Mouse (Mus musculus) limb, embryonic 13.5 days (tissue): Measurements from ENCODE around the gene Lrrk2. TPM values are rescaled to one million over a fixed set of nuclear protein-coding genes. Genes with fewer than 3 reads are reported as not detected.
A peak's percentile ranks its signal among the peaks of the same experiment; 100 is the strongest.

Source experiments
- ATAC-seq: fragments of 200-750 bp; cut with Nextera tagmentation; 2 replicates; pipeline ENCODE4 v1.8.0; 2017; ENCODE audit warnings: low read depth, moderate number of reproducible peaks, moderate TSS enrichment; ENCODE audit not compliant: low FRiP score
- H3K27ac ChIP-seq: fragments of 300-500 bp; sonication (generic); 2 replicates; pipeline ENCODE4 v1.5.1; 2015; ENCODE audit warnings: inconsistent platforms, mild to moderate bottlenecking, moderate library complexity
- H3K27me3 ChIP-seq: fragments of 300-500 bp; sonication (generic); 2 replicates; pipeline ENCODE4 v1.6.1; 2015; ENCODE audit warnings: mild to moderate bottlenecking, inconsistent platforms
- H3K36me3 ChIP-seq: fragments of 300-500 bp; sonication (generic); 2 replicates; pipeline ENCODE4 v1.6.1; 2015; ENCODE audit warnings: inconsistent platforms, mild to moderate bottlenecking, moderate library complexity
- H3K4me1 ChIP-seq: fragments of 300-500 bp; sonication (generic); 2 replicates; pipeline ENCODE4 v1.6.1; 2015; ENCODE audit warnings: inconsistent platforms
- H3K4me2 ChIP-seq: fragments of 300-500 bp; sonication (generic); replicated peaks from 2 replicates; pipeline ENCODE4 v1.6.1; 2015; ENCODE audit warnings: inconsistent platforms, mild to moderate bottlenecking, moderate library complexity
- H3K4me3 ChIP-seq: fragments of 300-500 bp; sonication (generic); 2 replicates; pipeline ENCODE4 v1.5.1; 2015; ENCODE audit warnings: moderate library complexity, mild to moderate bottlenecking, inconsistent platforms
- H3K9ac ChIP-seq: fragments of 300-500 bp; sonication (generic); 2 replicates; pipeline ENCODE4 v1.6.1; 2015; ENCODE audit warnings: mild to moderate bottlenecking, inconsistent platforms
- H3K9me3 ChIP-seq: fragments of 300-500 bp; sonication (generic); 2 replicates; pipeline ENCODE4 v1.6.1; 2016; ENCODE audit warnings: inconsistent platforms
- WGBS: fragments of 180-500 bp; shearing (Covaris S2); methylation state at CpG from one replicate; pipeline ENCODE4 v1.1.7; 2015; 5-methylcytosine and 5-hydroxymethylcytosine counted together
- polyA plus RNA-seq: library from polyadenylated mRNA; unstranded; fragments of >200 nt; fragmentation: Nextera tagmentation; extraction: Ambion mirVana; gene quantifications from 2 replicates; pipeline ENCODE4 v1.2.1, GENCODE M21; 2015

The Lrrk2 gene
- 5.8 and 6.2 TPM in 2 replicates for polyA plus RNA-seq

GRCm38 (mm10) chr15:91672645-91673568 lies at the start of gene Lrrk2:
Lrrk2 (plus strand) TSS chr15:91673175.
- Histone ChIP-seq H3K36me3 (no peaks in the 10 kb centered on the region), H3K4me1 (peaks cover 10% of the 10 kb centered on the region; the same call in 1 of the 2 replicates), H3K9me3 (no peaks in the 10 kb centered on the region), H3K4me2 (peak within 1 kb of the TSS; percentile 68), H3K9ac (peak within 1 kb of the TSS; percentile 71), H3K27me3 (no peaks in the 10 kb centered on the region), H3K27ac (peak within 1 kb of the TSS; percentile 82), H3K4me3 (peak within 1 kb of the TSS; percentile 61)
- peak; percentile 95 for ATAC-seq
- 1% methylated on average over 39 of the region's 40 CpGs for WGBS

DNA sequence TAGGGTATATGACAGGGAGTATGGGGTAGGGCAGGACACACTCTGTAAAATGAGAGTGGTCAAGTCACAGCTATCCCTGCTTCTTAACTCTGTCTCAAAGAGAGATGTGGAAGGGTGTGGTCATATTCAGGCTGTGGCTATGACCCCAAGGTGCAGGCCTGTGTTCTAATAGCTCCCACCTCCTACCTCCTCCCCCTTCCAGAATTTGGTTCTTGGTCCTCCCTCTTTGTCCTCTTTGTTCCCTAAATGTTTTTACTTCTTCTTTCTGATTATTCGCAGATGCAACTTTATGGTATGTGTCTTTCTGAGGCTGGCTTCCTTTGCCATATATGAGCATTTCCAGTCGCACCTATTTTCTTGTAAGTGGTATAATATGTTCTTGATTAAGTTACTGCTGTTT lies 48.5 kb upstream of the Lrrk2 start:
- H3K4me3 ChIP-seq = no peak overlapping the region
- WGBS = 69% methylated on average over 2 of the region's 2 CpGs
- H3K9ac ChIP-seq = no peak overlapping the region
- H3K4me1 ChIP-seq = no peaks in the 10 kb centered on the region
- no peaks in the 10 kb centered on the region for H3K9me3 ChIP-seq
- no peak for ATAC-seq
- no peaks in the 10 kb centered on the region for H3K27me3 ChIP-seq
- no peak overlapping the region for H3K4me2 ChIP-seq
- H3K36me3 ChIP-seq = no peaks in the 10 kb centered on the region
- H3K27ac ChIP-seq = no peak overlapping the region

DNA sequence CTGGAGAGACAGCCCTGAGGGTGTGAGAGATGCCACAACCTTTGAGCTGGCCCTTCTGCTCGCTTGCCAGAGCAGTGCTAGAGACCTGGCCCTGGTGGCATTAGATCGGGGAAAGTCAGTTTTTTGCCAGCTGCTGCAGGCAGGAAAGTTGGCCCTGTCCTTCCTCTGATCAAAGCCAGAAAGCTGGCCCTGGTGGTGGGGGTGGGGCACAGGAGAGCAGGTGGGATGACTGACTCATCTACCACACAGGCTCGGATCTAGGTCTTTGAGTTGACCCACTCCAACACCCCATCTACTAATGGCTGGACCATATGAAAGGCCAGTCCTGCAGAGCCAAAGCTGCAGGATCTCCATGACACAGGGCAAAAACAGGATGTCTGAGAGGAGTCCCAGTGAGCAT lies 43.8 kb upstream of the Lrrk2 start:
- no peak for ATAC-seq
- 45% methylated on average over 3 of the region's 3 CpGs for WGBS
- no peaks in the 10 kb centered on the region for H3K4me1 ChIP-seq
- H3K4me2 ChIP-seq = no peak overlapping the region
- no peaks in the 10 kb centered on the region for H3K9me3 ChIP-seq
- no peak overlapping the region for H3K27ac ChIP-seq
- no peaks in the 10 kb centered on the region for H3K27me3 ChIP-seq
- H3K9ac ChIP-seq = no peak overlapping the region
- H3K36me3 ChIP-seq = no peaks in the 10 kb centered on the region
- H3K4me3 ChIP-seq = no peak overlapping the region

DNA sequence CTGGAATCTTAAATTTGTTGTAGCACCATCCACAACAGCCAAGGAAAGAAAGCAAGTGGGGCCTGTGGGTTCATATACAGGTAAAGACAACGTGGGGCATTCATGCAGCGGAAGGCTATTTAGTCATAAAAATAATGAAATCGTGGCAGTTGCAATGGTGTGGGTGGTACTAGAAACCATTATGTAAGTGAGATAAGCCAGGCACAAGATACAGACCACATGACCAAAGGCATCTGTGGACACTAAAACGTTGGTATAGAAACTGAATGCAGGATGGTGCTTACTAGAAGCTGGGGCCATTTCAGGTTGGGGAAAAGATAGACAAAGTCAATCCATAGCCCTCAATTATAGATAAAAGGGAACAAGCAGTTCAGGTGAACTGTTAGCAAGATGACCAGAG lies 40.5 kb upstream of the Lrrk2 start:
- Histone ChIP-seq H3K4me2 (no peak overlapping the region), H3K27me3 (no peaks in the 10 kb centered on the region), H3K9ac (no peak overlapping the region), H3K4me1 (no peaks in the 10 kb centered on the region), H3K4me3 (no peak overlapping the region), H3K27ac (no peak overlapping the region), H3K9me3 (no peaks in the 10 kb centered on the region), H3K36me3 (no peaks in the 10 kb centered on the region)
- 82% methylated on average over 4 of the region's 4 CpGs for WGBS
- ATAC-seq = no peak

GRCm38 (mm10) chr15:91633051-91633450 lies 39.9 kb upstream of the Lrrk2 start:
- H3K27me3 ChIP-seq = no peaks in the 10 kb centered on the region
- no peak overlapping the region for H3K27ac ChIP-seq
- H3K4me3 ChIP-seq = no peak overlapping the region
- H3K4me1 ChIP-seq = no peaks in the 10 kb centered on the region
- ATAC-seq = no peak
- 87% methylated on average over 9 of the region's 9 CpGs for WGBS
- no peaks in the 10 kb centered on the region for H3K9me3 ChIP-seq
- H3K9ac ChIP-seq = no peak overlapping the region
- no peaks in the 10 kb centered on the region for H3K36me3 ChIP-seq
- no peak overlapping the region for H3K4me2 ChIP-seq

- WGBS = 71% methylated on average over 6 of the region's 6 CpGs
- H3K9ac ChIP-seq = no peak overlapping the region
These were observed 39.2 kb upstream of the Lrrk2 start for GRCm38 (mm10) chr15:91633806-91634205.

DNA sequence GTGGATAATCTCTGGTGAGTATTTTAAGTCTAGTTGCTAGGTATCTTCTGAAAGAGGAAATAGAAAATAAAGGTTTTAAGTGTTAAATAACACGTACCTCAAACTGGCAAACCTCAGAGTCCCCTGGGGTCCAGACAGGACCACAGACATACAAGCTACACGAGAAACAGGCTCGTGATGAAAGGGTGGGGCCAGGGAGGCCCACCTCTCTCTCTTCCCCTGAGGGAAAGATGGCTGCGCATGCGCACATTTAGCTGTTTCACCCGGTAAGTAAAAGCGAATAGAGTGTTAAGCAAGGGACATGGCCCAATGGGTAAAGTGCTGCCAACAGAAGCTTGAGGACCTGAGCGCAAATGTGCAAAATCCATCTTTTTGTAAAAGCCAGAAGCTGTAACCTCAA lies 38.7 kb upstream of the Lrrk2 start:
- H3K27ac ChIP-seq = no peak overlapping the region
- H3K36me3 ChIP-seq = no peaks in the 10 kb centered on the region
- no peak for ATAC-seq
- WGBS = 62% methylated on average over 8 of the region's 8 CpGs
- H3K4me2 ChIP-seq = no peak overlapping the region
- no peaks in the 10 kb centered on the region for H3K27me3 ChIP-seq
- H3K4me3 ChIP-seq = no peak overlapping the region
- no peaks in the 10 kb centered on the region for H3K9me3 ChIP-seq
- no peak overlapping the region for H3K9ac ChIP-seq
- no peaks in the 10 kb centered on the region for H3K4me1 ChIP-seq

More at GRCm38 (mm10) chr15:91633806-91634205, 39.2 kb upstream of the Lrrk2 start:
- no peak overlapping the region for H3K27ac ChIP-seq
- H3K4me2 ChIP-seq = no peak overlapping the region
- H3K4me3 ChIP-seq = no peak overlapping the region
- no peaks in the 10 kb centered on the region for H3K9me3 ChIP-seq
- no peaks in the 10 kb centered on the region for H3K4me1 ChIP-seq
- no peaks in the 10 kb centered on the region for H3K27me3 ChIP-seq
- no peaks in the 10 kb centered on the region for H3K36me3 ChIP-seq
- ATAC-seq = no peak

- Histone ChIP-seq H3K4me1 (peaks cover 16% of the 10 kb centered on the region), H3K9me3 (no peaks in the 10 kb centered on the region), H3K4me2 (no peak overlapping the region), H3K9ac (no peak overlapping the region), H3K36me3 (no peaks in the 10 kb centered on the region), H3K4me3 (no peak overlapping the region), H3K27me3 (no peaks in the 10 kb centered on the region), H3K27ac (no peak overlapping the region)
- ATAC-seq = no peak
- WGBS = 80% methylated on average over 3 of the region's 3 CpGs
These were observed 31.3 kb upstream of the Lrrk2 start for GRCm38 (mm10) chr15:91641631-91642030.

DNA sequence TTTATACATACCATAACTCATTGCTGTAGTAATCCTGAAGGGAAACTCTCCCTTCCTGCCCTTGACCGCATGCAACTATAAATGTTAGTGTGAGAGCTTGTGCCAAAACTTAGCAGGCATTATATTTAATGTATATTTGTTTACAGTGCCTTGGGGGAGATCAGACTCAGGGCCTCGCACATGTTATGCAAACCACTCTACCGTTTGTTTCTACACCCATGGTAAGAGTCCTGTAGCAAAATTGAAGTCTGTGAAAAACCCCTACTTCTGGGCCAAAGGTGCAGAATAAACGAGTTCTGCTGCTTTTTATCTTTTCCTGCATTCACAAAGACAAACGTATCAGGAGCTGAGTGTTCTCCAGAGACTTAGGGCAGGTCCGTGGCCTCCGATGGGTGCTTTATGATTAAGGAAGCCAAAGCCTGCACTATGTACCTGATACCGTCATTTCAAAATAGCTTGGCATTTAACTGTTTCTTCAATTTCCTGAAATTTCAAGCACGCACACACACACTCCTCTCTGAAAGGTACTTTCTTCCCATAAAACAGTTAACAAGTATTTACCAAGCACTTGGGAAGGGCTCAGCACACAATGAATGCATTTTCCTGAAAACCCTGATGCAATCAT lies 30.2 kb upstream of the Lrrk2 start:
- H3K4me2 ChIP-seq = no peak overlapping the region; the same call in 1 of the 2 replicates
- H3K4me3 ChIP-seq = no peak overlapping the region
- no peak overlapping the region for H3K9ac ChIP-seq
- no peaks in the 10 kb centered on the region for H3K36me3 ChIP-seq
- peak; percentile 66; the same call in 1 of the 2 replicates for ATAC-seq
- H3K9me3 ChIP-seq = no peaks in the 10 kb centered on the region
- no peaks in the 10 kb centered on the region for H3K27me3 ChIP-seq
- H3K4me1 ChIP-seq = peaks cover 16% of the 10 kb centered on the region
- 34% methylated on average over 9 of the region's 9 CpGs for WGBS
- H3K27ac ChIP-seq = 0 out of 2 replicates have a peak overlapping the region, but pooled peaks have one; percentile 29

DNA sequence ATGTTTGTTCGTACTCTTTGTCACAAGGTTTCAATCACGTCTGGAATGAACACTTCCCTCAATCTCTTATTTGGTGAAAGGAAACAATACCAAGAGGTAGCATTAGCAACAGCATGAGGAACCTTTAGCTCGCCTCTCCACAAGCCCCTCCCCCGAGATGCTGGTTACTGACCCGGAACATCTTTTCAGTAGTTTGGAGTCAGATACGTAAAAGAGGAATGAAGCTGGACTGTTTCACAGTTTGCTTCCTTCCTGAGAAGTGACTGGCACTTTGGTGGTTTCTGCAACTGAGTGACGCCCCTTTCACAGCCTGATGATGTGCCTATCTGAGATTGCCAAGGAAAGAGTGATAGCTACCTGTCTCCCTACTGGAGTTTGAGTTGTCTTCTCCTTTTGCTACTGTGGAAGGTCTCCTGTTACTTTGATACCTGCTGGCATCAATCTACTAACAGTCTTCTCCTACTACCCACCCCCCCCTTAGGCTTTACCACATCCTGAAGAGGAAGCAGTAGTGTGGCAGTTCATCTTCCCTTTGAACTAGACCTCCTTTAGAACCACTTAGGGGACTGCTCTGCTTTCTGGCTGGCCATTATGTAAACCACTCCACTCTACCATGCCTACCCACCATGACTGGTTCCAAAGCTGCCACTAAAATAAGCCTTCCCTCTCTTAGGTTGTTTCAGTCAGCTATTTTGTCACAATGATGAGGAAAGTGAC lies 29.2 kb upstream of the Lrrk2 start:
- Histone ChIP-seq H3K27ac (no peak overlapping the region), H3K4me2 (no peak overlapping the region), H3K4me3 (no peak overlapping the region), H3K9ac (no peak overlapping the region), H3K27me3 (no peaks in the 10 kb centered on the region), H3K4me1 (peaks cover 16% of the 10 kb centered on the region), H3K9me3 (no peaks in the 10 kb centered on the region), H3K36me3 (no peaks in the 10 kb centered on the region)
- no peak for ATAC-seq
- WGBS = 68% methylated on average over 7 of the region's 7 CpGs

- H3K27me3 ChIP-seq = no peaks in the 10 kb centered on the region
- no peak for ATAC-seq
- H3K4me3 ChIP-seq = no peak overlapping the region
- no peak overlapping the region for H3K4me2 ChIP-seq
- 26% methylated on average over 3 of the region's 3 CpGs for WGBS
- no peaks in the 10 kb centered on the region for H3K9me3 ChIP-seq
- no peak overlapping the region for H3K27ac ChIP-seq
- no peak overlapping the region for H3K9ac ChIP-seq
- H3K36me3 ChIP-seq = no peaks in the 10 kb centered on the region
- H3K4me1 ChIP-seq = no peaks in the 10 kb centered on the region
These were observed 22.7 kb upstream of the Lrrk2 start for GRCm38 (mm10) chr15:91650270-91650669.

- Histone ChIP-seq H3K4me3 (no peak overlapping the region), H3K36me3 (no peaks in the 10 kb centered on the region), H3K27me3 (no peaks in the 10 kb centered on the region), H3K9ac (no peak overlapping the region), H3K27ac (no peak overlapping the region), H3K4me2 (no peak overlapping the region), H3K9me3 (no peaks in the 10 kb centered on the region), H3K4me1 (no peaks in the 10 kb centered on the region)
- ATAC-seq = no peak
- 76% methylated on average over 7 of the region's 7 CpGs for WGBS
These were observed 21.5 kb upstream of the Lrrk2 start for GRCm38 (mm10) chr15:91651493-91651892.
